Mouse (Mus musculus) WW6 (cell line): ENCODE measurements around the gene Avl9.
A peak's percentile ranks its signal among the peaks of the same experiment; 100 is the strongest.

Source experiments
- DNase-seq: peaks from one replicate; pipeline ENCODE4 v3.0.0-alpha.2; 2013; ENCODE audit warnings: low read depth, low spot score

Avl9 gene

GRCm38 (mm10) chr6:56714574-56715269, at the start of gene Avl9:
Gene Avl9, plus strand, starts transcription at chr6:56714899.
- DNase-seq = peak; percentile 96

DNA sequence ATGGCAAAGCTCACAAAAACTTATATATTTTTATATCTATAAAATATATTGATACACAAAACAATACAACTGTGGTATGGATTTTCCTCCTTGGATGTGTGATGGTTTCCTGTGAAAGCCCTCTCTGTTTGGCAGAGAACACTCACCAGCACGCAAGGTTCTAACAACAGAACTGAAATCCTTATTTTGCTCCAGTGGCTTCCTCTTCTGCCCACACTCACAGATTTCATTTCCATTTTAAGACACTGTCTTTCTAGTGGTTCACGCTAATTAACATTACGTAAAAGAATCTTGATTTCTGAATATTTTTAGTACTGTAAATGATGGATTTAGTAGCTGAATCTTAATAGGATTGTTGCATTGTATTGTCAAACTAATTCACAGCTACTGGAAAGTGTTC, 26.5 kb upstream of the Avl9 start:
- no peak for DNase-seq

DNA sequence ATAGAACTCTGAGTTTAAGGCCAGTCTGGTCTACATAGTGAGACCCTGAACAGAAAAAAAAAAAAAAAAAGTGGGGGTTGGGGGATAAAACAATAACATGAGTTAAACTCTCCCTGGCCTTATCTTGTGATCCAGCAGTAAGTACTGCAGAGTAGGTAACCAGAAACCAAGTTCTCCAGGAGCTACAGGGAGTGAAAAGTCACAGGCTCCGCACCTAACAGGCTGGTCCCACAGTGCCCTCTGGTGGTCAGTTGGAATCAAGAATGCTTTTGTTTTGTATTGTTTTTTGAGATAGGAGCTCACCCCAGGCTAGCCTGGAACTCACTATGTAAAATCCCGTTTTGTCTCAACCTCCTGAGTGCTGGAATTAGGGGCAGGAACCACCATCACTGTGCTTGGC, 23.5 kb upstream of the Avl9 start:
- peak; percentile 42 for DNase-seq

GRCm38 (mm10) chr6:56692445-56692844, 22.3 kb upstream of the Avl9 start:
- DNase-seq = no peak

- peak; percentile 71 for DNase-seq
These were observed 10.5 kb upstream of the Avl9 start, which contains the start of gene Lsm5 for GRCm38 (mm10) chr6:56703931-56704900. Gene Lsm5, minus strand, starts transcription at chr6:56704710.

- no peak for DNase-seq
These were observed 519 bp upstream of the Avl9 start for GRCm38 (mm10) chr6:56714186-56714573.

DNA sequence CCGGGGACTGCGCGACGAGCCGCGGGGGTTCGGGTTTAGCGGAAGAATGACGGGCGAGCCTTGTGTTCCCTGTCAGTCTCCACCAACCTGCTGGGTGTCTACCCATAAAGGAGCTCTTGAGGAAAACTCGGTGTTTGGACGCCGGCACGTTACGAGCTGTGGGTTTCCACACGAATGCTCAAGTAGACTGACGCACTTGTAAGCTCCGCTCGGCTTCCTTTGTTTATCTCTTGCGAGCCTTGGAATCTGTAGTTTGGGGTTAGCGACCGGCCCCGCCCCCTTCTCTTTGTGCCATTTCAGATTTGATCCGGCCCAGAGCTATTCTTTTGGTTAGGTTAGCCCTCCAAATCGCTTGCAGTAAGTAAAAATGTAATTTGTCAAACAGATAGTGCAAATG, 569 bp downstream of the Avl9 start:
- DNase-seq = peak; percentile 50

DNA sequence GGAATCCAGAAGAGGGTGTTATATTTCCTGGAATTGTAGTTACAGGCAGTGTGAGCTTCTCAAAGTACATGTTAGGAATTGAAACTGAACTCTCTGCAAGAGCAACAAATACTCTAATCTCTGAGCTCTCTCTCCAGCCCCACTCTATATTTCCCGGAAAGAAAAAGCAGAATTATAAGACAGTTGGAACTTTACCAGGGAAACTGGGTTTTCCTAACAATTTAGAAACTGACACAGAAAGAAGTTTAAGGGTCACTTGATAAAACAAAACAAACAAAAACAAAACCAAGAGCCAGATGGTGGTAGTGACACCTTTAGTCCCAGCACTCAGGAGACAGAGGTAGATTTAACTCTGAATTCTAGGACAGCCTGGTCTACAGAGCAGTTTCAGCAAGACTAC, 4.4 kb downstream of the Avl9 start:
- DNase-seq = no peak

DNA sequence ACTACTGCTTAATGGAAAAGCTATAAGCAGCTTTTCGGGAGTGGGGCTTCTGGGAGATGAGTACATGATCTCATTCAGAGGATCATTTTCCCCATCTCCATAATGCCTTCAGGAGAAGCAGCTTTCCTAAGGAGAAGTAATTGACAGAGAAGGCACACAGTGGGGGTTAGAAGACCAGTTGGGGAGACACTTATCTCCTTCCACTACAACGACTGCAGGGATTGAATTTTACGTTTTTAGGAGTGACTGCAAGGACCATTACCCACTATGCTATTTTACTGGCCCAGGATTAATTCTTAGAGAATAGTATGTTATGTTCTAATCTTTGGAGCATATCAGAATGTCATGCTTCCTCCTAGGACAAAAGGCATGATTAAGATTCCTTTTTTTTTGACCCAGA, 6.2 kb downstream of the Avl9 start:
- no peak for DNase-seq

DNA sequence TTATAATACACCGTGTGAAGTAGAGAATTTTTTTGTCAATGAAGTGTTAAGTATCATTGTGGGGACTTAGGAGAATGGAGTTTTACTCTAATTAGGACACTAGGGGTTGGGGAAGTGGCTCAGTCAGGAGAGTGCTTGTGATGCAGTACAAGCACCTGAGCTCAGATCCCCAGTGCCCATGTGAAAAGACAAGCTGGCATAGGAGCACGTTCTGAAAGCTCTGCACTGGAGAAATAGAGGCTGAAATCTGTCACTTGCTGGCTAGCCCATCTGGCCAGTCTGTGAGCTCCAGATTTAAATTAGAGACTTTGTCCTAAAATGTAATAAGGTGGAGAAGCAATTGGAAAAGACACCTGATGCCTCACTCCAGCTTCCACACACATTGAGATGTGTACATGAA, 17.8 kb downstream of the Avl9 start:
- no peak for DNase-seq

DNA sequence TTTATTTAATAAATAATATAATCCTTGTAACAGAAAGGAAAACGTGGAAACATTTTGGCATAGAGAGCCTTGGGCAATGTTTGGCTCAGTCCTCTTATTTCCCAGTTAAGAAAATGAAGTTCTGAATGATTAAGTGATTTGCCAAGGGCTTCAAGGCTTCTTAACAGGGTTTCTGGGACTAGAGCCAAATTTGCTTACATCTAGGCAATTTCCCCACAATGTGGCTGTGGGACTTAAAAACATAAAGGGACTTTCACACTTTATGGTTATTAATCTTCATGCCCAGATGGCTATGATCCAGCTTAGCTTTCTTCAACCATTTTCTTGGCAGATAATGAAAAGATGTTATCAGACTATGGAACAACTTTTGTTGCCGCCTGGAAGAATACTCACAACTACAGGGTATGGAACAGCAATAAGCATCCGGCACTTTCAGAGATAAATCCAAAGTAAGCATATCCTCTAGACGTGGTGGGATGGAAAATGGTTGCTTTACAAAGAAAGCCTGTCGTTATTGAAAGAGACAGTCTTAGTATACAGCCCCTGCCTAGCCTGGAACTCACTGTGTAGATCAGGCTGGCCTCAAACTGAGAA, 31.3 kb downstream of the Avl9 start:
- DNase-seq = no peak

DNA sequence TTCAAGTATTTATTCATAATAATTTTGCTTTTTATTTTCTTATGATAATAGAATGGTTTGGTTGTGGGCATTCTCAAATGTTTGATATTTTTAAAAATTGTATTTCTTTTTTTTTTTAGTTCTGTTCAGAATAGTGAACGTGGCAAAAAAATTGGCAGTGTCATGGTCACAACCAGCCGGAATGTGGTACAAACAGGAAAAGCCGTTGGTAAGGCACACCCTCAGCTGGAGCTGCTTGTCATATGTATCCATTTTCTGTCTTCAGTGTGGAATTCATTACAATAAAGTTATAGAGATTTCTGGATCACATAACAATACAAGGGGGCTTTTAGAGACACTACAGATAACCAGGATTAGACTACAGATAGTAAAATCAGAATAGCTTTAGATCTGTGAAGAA, 39.0 kb downstream of the Avl9 start:
- DNase-seq = no peak

DNA sequence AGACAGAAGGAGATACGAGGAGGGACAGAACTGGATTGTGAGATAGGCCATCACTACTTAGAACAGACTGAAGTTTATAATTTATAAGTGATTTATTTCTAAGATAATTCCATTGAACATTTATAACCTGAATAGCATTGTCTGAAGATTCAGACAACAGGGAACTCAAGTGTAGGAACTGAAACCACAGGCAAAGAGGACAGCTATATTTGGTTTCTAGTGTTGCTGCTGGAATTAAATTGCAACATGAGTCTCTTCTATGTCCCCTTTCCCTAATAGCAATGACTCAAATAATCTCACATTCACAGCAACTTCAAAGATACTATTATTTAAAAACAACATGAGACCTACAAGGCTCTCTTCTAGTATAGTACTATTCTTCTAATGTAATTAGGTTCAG, 41.4 kb downstream of the Avl9 start:
- no peak for DNase-seq

DNA sequence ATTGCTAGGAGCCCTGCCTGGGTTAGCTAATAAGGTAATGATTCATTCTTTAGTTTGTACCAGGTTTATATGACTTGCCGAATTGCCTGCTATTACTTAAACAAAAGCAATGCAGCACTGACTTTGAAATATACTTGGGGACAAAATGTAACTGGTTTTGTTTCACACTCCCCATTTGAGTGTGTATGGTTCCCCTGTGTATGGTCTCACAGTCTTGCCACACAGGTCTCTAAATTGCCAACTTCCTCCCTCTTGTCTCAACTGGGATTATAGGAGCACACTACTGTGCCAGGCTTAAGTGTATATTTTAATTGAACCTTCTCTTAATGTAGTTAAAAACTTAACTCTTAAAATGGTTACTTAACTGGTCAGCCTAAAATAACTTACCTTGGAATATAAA, 44.6 kb downstream of the Avl9 start:
- DNase-seq = no peak

GRCm38 (mm10) chr6:56765265-56765664, 50.6 kb downstream of the Avl9 start:
- no peak for DNase-seq

DNA sequence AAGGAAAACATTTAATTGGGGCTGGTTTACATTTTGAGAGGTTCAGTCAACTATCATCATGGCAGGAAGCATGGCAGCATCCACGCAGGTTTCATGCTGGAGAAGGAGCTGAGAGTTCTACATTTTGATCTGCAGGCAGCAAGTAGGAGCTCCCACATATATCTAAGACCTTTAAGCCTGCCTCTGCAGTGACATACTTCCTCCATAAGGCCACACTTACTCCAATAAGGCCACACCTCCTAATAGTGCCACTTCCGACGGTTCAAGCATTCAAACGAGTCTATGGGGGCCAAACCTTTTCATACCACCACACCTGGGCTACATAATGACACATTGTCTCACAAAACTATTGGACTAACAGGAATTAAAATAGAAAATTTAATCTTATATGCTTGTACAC, 51.0 kb downstream of the Avl9 start:
- no peak for DNase-seq

DNA sequence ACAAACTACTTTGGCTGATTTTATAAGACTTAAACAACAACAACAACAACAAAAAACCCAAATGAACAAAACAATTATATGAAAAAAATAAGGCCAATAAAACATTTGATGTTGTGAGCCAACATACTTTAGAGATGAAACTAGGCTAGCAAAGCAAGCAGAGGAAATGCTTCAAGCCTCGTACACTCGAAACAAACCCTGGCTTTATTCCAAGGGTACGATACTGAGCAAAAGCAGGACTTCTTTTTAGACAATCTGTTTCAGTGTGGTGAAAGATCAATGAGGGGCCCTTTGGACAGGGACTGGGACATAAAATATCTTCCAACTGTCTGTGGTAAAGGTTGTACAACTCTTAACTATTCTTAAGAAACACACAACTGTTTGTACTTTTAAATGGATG, 61.1 kb downstream of the Avl9 start:
- DNase-seq = no peak

DNA sequence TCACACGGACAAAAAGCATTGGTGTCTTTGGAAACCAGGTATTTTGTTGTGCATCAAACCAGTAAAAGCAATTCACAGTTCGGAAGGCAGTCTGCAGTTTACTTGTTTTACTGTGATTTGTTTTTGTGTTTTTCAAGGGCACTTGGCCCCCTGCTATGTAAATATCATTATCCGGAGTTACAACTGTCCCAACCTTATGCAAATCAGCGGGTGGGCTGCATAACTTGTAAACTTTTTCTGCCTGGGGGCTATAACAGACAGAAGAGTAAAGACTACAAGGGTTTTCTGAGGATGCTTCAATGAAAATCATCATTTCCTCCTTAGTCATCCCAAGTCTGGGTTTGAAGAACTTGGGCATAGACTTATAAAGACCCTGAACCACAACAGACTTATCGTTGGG, 64.9 kb downstream of the Avl9 start:
- DNase-seq = no peak

DNA sequence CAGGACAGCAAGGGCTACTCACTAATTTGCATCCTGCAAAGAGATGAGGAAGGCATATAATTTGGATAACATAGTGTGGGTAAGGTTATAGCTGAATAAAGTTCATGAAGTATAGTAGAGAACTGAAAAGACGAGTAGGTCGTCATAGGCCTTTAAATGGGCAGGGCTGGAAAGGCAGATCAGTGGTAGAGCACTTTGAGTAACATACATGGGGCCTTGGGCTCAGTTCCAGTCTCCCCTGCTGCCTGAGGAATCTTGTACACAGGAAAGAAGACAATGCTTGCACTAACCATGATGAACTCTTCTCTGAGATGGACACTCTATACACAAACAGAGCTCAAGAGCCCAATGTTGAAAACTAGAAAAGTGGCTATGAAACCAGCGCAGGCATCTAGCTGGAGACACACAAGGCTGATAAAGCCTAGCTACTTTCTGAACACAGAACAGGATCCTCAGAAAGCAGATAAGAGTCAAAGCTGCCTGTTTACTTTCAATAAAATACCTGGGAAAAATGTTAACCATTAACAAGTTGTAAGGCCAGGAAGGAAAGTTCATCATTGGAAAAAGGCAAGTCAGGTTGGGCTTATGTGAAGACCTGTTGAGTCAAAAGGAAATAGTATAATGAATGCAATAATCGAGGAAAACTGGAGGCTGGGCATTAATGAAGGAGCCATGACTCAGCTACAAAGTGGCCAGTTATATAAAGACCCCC, 69.0 kb downstream of the Avl9 start:
- DNase-seq = no peak

- no peak for DNase-seq
These were observed 70.4 kb downstream of the Avl9 start for GRCm38 (mm10) chr6:56785068-56785467.

DNA sequence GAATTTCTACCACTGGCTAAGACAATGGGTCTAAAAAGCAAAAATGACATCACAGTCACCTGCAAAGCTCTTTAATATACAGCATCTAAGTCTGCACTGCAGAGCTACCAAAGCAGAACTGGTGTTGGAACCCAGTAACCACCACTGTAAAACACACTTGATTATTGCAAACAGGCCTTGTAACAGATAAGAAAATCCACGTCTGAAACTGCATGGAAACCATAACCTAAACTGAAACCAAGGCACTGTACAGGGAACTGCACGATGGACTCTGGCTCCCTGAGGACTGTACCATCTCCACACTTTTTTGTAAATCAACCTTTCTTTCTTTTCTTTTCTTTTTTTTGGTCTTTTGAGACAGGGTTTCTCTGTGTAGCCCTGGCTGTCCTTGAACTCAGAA, 73.0 kb downstream of the Avl9 start:
- no peak for DNase-seq

GRCm38 (mm10) chr6:56789336-56789735, 74.6 kb downstream of the Avl9 start:
- no peak for DNase-seq
